Mouse (Mus musculus) MEL (cell line): ENCODE data around the gene Cdk18.

Experiments
- CTCF ChIP-seq, 3 experiments: IDR thresholded peaks in 2 of 3; conservative IDR thresholded peaks in 1 of 3; 2 replicates each; pipeline ENCODE4 v1.5.1; 2011 to 2012; ENCODE audit warnings: low read length in 3 of 3, low read depth in 2 of 3, mild to moderate bottlenecking in 2 of 3, improper control_type of control experiment in 1 of 3, inconsistent platforms in 1 of 3, mixed read lengths in 1 of 3, moderate library complexity in 1 of 3; ENCODE audit not compliant: control insufficient read depth in 1 of 3, insufficient read depth in 1 of 3, poor library complexity in 1 of 3, severe bottlenecking in 1 of 3
- E2F4 ChIP-seq: IDR thresholded peaks from 2 replicates; pipeline ENCODE4 v1.6.1; 2011; ENCODE audit warnings: low read depth, low read length, improper control_type of control experiment, borderline replicate concordance
- EP300 ChIP-seq, 2 experiments: IDR thresholded peaks; 2 replicates each; pipeline ENCODE4 v1.6.1; 2011; ENCODE audit warnings: improper control_type of control experiment in 2 of 2, low read length in 2 of 2, low read depth in 1 of 2, mild to moderate bottlenecking in 1 of 2
- GABPA ChIP-seq: IDR thresholded peaks from 2 replicates; pipeline ENCODE4 v1.6.1; 2012; ENCODE audit warnings: low read depth, mild to moderate bottlenecking, inconsistent platforms, low read length, improper control_type of control experiment, moderate library complexity
- GATA1 ChIP-seq: IDR thresholded peaks from 2 replicates; pipeline ENCODE4 v1.6.1; 2011; ENCODE audit warnings: low read depth, low read length, improper control_type of control experiment
- HCFC1 ChIP-seq: IDR thresholded peaks from 2 replicates; pipeline ENCODE4 v1.6.1; 2012; ENCODE audit warnings: low read depth, mild to moderate bottlenecking, inconsistent platforms, low read length, improper control_type of control experiment, moderate library complexity
- JUND ChIP-seq: IDR thresholded peaks from 2 replicates; pipeline ENCODE4 v1.6.1; 2011; ENCODE audit warnings: low read depth, mild to moderate bottlenecking, improper control_type of control experiment, low read length
- KAT2A ChIP-seq: conservative IDR thresholded peaks from 2 replicates; pipeline ENCODE4 v1.6.1; 2012; ENCODE audit warnings: low read depth, low read length, improper control_type of control experiment, inconsistent platforms
- MAX ChIP-seq: IDR thresholded peaks from 2 replicates; pipeline ENCODE4 v1.6.1; 2011; ENCODE audit warnings: low read length, improper control_type of control experiment
- MEF2A ChIP-seq: IDR thresholded peaks from 2 replicates; pipeline ENCODE4 v1.6.1; 2014; ENCODE audit warnings: low read depth, mild to moderate bottlenecking, inconsistent platforms, low read length, improper control_type of control experiment; ENCODE audit not compliant: poor library complexity, insufficient replicate concordance, severe bottlenecking; ENCODE audit errors: extremely low read depth
- POLR2AphosphoS2 ChIP-seq: IDR thresholded peaks from 2 replicates; pipeline ENCODE4 v1.6.1; 2011; ENCODE audit warnings: low read length, improper control_type of control experiment
- TBP ChIP-seq: IDR thresholded peaks from 2 replicates; pipeline ENCODE4 v1.8.0; 2011; ENCODE audit warnings: low read depth, low read length, improper control_type of control experiment
- TCF12 ChIP-seq: IDR thresholded peaks from 2 replicates; pipeline ENCODE4 v1.6.1; 2014; ENCODE audit warnings: low read depth, mild to moderate bottlenecking, inconsistent platforms, low read length, improper control_type of control experiment, moderate library complexity
- ZMIZ1 ChIP-seq: IDR thresholded peaks from 2 replicates; pipeline ENCODE4 v1.6.1; 2012; ENCODE audit warnings: low read depth, mild to moderate bottlenecking, inconsistent platforms, low read length, improper control_type of control experiment, moderate library complexity

DNA sequence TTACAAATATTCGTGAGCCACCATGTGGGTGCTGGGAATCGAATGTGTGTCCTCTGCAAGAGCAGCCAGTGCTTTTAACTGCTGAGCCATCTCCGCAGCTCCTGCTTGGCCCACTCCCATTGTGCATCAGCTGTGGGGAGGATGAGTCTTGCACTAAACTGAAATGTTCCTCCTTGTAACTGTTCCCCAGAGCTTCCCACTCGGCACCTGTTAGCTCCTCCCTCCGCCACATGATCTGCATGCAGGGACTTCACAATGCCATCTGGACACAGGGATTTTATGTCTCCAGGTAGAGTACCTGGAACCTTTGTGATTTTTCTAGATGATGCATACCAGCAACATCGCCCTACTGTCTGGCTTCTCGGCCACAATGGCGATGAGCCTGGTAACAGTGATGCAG, 70.0 kb downstream of the Cdk18 start:
- TF ChIP-seq MAX (no peak), GATA1 (no peak), TCF12 (no peak), EP300 (IDR thresholded peaks at IDR 0.05; ENCODE audit: low read depth in 1 of 2, low read length in 2 of 2) (no peak), CTCF (IDR thresholded peaks at IDR 0.05 in 2 of 3, conservative IDR thresholded peaks at IDR 0.05 in 1 of 3; ENCODE audit: control insufficient read depth in 1 of 3, insufficient read depth in 1 of 3, low read depth in 2 of 3, low read length in 3 of 3, poor library complexity in 1 of 3, severe bottlenecking in 1 of 3) (no peak), HCFC1 (no peak), JUND (no peak), MEF2A (no peak), GABPA (no peak), ZMIZ1 (no peak), TBP (no peak), POLR2AphosphoS2 (no peak), KAT2A (no peak), E2F4 (no peak)
